Mouse (Mus musculus) limb, embryonic 12.5 days (tissue): Measurements from ENCODE around the gene Tbck. TPM values are rescaled to one million over a fixed set of nuclear protein-coding genes. Genes with fewer than 3 reads are reported as not detected.
A peak's percentile ranks its signal among the peaks of the same experiment; 100 is the strongest.

Source experiments
- ATAC-seq: fragments of 200-750 bp; cut with Nextera tagmentation; 2 replicates; pipeline ENCODE4 v1.8.0; 2017; ENCODE audit warnings: low read depth, moderate TSS enrichment; ENCODE audit not compliant: insufficient number of reproducible peaks, insufficient read depth, low FRiP score, low TSS enrichment
- H3K27ac ChIP-seq: fragments of 300-500 bp; sonication (generic); 2 replicates; pipeline ENCODE4 v1.5.1; 2016; ENCODE audit warnings: mild to moderate bottlenecking, moderate library complexity
- H3K27me3 ChIP-seq: fragments of 300-500 bp; sonication (generic); 2 replicates; pipeline ENCODE4 v1.6.1; 2016; ENCODE audit warnings: mild to moderate bottlenecking, moderate library complexity
- H3K36me3 ChIP-seq: fragments of 300-500 bp; sonication (generic); 2 replicates; pipeline ENCODE4 v1.6.1; 2016; ENCODE audit warnings: mild to moderate bottlenecking, moderate library complexity
- H3K4me1 ChIP-seq: fragments of 300-500 bp; sonication (generic); replicated peaks from 2 replicates; pipeline ENCODE4 v1.6.1; 2016
- H3K4me2 ChIP-seq: fragments of 300-500 bp; sonication (generic); 2 replicates; pipeline ENCODE4 v1.6.1; 2016; ENCODE audit warnings: mild to moderate bottlenecking, moderate library complexity
- H3K4me3 ChIP-seq: fragments of 300-500 bp; sonication (generic); replicated peaks from 2 replicates; pipeline ENCODE4 v1.5.1; 2016; ENCODE audit warnings: mild to moderate bottlenecking
- H3K9ac ChIP-seq: fragments of 300-500 bp; sonication (generic); replicated peaks from 2 replicates; pipeline ENCODE4 v1.6.1; 2016; ENCODE audit warnings: mild to moderate bottlenecking, moderate library complexity
- H3K9me3 ChIP-seq: fragments of 300-500 bp; sonication (generic); 2 replicates; pipeline ENCODE4 v1.6.1; 2016; ENCODE audit warnings: mild to moderate bottlenecking, moderate library complexity
- WGBS: fragments of 180-500 bp; shearing (Covaris S2); methylation state at CpG from one replicate; pipeline ENCODE4 v1.1.7; 2016; 5-methylcytosine and 5-hydroxymethylcytosine counted together
- polyA plus RNA-seq: library from polyadenylated mRNA; unstranded; fragments of >200 nt; fragmentation: Nextera tagmentation; extraction: Ambion mirVana; gene quantifications from 2 replicates; pipeline ENCODE4 v1.2.1, GENCODE M21; 2016

The Tbck gene
- polyA plus RNA-seq = 28.7 and 30.5 TPM in 2 replicates

GRCm38 (mm10) chr3:132683447-132684230 lies at the start of gene Tbck:
Tbck (plus strand) TSS chr3:132684144.
- Histone ChIP-seq H3K9me3 (no peaks in the 10 kb centered on the region), H3K4me2 (peak within 1 kb of the TSS; percentile 82), H3K9ac (peak within 1 kb of the TSS; percentile 75), H3K4me1 (peaks cover 14% of the 10 kb centered on the region), H3K27ac (peak within 1 kb of the TSS; percentile 87), H3K27me3 (no peaks in the 10 kb centered on the region), H3K36me3 (peaks cover 6% of the 10 kb centered on the region; the same call in 1 of the 2 replicates), H3K4me3 (peak within 1 kb of the TSS; percentile 78)
- peak; percentile 96 for ATAC-seq
- WGBS = under 1% methylated on average over 42 of the region's 42 CpGs

- Histone ChIP-seq H3K4me1 (no peaks in the 10 kb centered on the region), H3K4me2 (no peak overlapping the region), H3K27me3 (no peaks in the 10 kb centered on the region), H3K36me3 (no peaks in the 10 kb centered on the region), H3K9ac (no peak overlapping the region), H3K9me3 (no peaks in the 10 kb centered on the region), H3K27ac (no peak overlapping the region), H3K4me3 (no peak overlapping the region)
- ATAC-seq = no peak
- WGBS = 86% methylated on average over 3 of the region's 3 CpGs
These were observed 46.9 kb upstream of the Tbck start for GRCm38 (mm10) chr3:132637080-132637479.

- no peak for ATAC-seq
- no peak overlapping the region for H3K9ac ChIP-seq
- H3K4me1 ChIP-seq = no peaks in the 10 kb centered on the region
- H3K36me3 ChIP-seq = no peaks in the 10 kb centered on the region
- no peaks in the 10 kb centered on the region for H3K27me3 ChIP-seq
- no peak overlapping the region for H3K4me2 ChIP-seq
- H3K27ac ChIP-seq = no peak overlapping the region
- H3K9me3 ChIP-seq = no peaks in the 10 kb centered on the region
- H3K4me3 ChIP-seq = no peak overlapping the region
- WGBS = 90% methylated on average over 4 of the region's 4 CpGs
These were observed 39.9 kb upstream of the Tbck start for GRCm38 (mm10) chr3:132644071-132644470.

- WGBS = 57% methylated on average over 1 of the region's 1 CpGs
- H3K27ac ChIP-seq = no peak overlapping the region
- H3K9ac ChIP-seq = no peak overlapping the region
- no peak overlapping the region for H3K4me2 ChIP-seq
- H3K9me3 ChIP-seq = no peaks in the 10 kb centered on the region
- H3K36me3 ChIP-seq = no peaks in the 10 kb centered on the region
- ATAC-seq = no peak
- H3K4me1 ChIP-seq = no peaks in the 10 kb centered on the region
- no peaks in the 10 kb centered on the region for H3K27me3 ChIP-seq
- H3K4me3 ChIP-seq = no peak overlapping the region
These were observed 37.1 kb upstream of the Tbck start for GRCm38 (mm10) chr3:132646814-132647213.

GRCm38 (mm10) chr3:132649368-132649767 lies 34.6 kb upstream of the Tbck start:
- Histone ChIP-seq H3K4me1 (no peaks in the 10 kb centered on the region), H3K9me3 (no peaks in the 10 kb centered on the region), H3K4me3 (no peak overlapping the region), H3K27me3 (no peaks in the 10 kb centered on the region), H3K27ac (no peak overlapping the region), H3K4me2 (no peak overlapping the region), H3K36me3 (no peaks in the 10 kb centered on the region), H3K9ac (no peak overlapping the region)
- ATAC-seq = no peak
- 93% methylated on average over 7 of the region's 7 CpGs for WGBS

GRCm38 (mm10) chr3:132650191-132650590 lies 33.8 kb upstream of the Tbck start:
- H3K9ac ChIP-seq = no peak overlapping the region
- H3K4me1 ChIP-seq = no peaks in the 10 kb centered on the region
- 85% methylated on average over 5 of the region's 5 CpGs for WGBS
- H3K4me2 ChIP-seq = no peak overlapping the region
- ATAC-seq = no peak
- no peaks in the 10 kb centered on the region for H3K27me3 ChIP-seq
- no peak overlapping the region for H3K4me3 ChIP-seq
- no peaks in the 10 kb centered on the region for H3K9me3 ChIP-seq
- no peak overlapping the region for H3K27ac ChIP-seq
- no peaks in the 10 kb centered on the region for H3K36me3 ChIP-seq

GRCm38 (mm10) chr3:132651776-132652175 lies 32.2 kb upstream of the Tbck start:
- no peak overlapping the region for H3K4me2 ChIP-seq
- H3K9ac ChIP-seq = no peak overlapping the region
- H3K27me3 ChIP-seq = no peaks in the 10 kb centered on the region
- H3K27ac ChIP-seq = no peak overlapping the region
- H3K9me3 ChIP-seq = no peaks in the 10 kb centered on the region
- WGBS = 89% methylated on average over 3 of the region's 3 CpGs
- no peak overlapping the region for H3K4me3 ChIP-seq
- no peaks in the 10 kb centered on the region for H3K4me1 ChIP-seq
- H3K36me3 ChIP-seq = peaks cover 5% of the 10 kb centered on the region; the same call in 1 of the 2 replicates
- ATAC-seq = no peak

GRCm38 (mm10) chr3:132653959-132654358 lies 30.0 kb upstream of the Tbck start:
- Histone ChIP-seq H3K27ac (no peak overlapping the region), H3K36me3 (peaks cover 11% of the 10 kb centered on the region), H3K9ac (no peak overlapping the region), H3K9me3 (no peaks in the 10 kb centered on the region), H3K4me3 (no peak overlapping the region), H3K27me3 (no peaks in the 10 kb centered on the region), H3K4me1 (no peaks in the 10 kb centered on the region), H3K4me2 (no peak overlapping the region)
- ATAC-seq = no peak
- 92% methylated on average over 7 of the region's 7 CpGs for WGBS

GRCm38 (mm10) chr3:132655955-132656354 lies 28.0 kb upstream of the Tbck start:
- Histone ChIP-seq H3K9me3 (no peaks in the 10 kb centered on the region), H3K27ac (no peak overlapping the region), H3K4me1 (no peaks in the 10 kb centered on the region), H3K4me2 (no peak overlapping the region), H3K4me3 (no peak overlapping the region), H3K9ac (no peak overlapping the region), H3K27me3 (no peaks in the 10 kb centered on the region), H3K36me3 (peaks cover 31% of the 10 kb centered on the region)
- 92% methylated on average over 2 of the region's 2 CpGs for WGBS
- ATAC-seq = no peak

- peaks cover 30% of the 10 kb centered on the region for H3K36me3 ChIP-seq
- peaks cover 2% of the 10 kb centered on the region for H3K4me1 ChIP-seq
- H3K27me3 ChIP-seq = no peaks in the 10 kb centered on the region
- H3K9ac ChIP-seq = no peak overlapping the region
- no peak overlapping the region for H3K4me3 ChIP-seq
- 94% methylated on average over 2 of the region's 2 CpGs for WGBS
- no peak overlapping the region for H3K27ac ChIP-seq
- no peak for ATAC-seq
- H3K9me3 ChIP-seq = no peaks in the 10 kb centered on the region
- no peak overlapping the region for H3K4me2 ChIP-seq
These were observed 6.5 kb upstream of the Tbck start for GRCm38 (mm10) chr3:132677494-132677893.

GRCm38 (mm10) chr3:132684231-132684928 lies 436 bp downstream of the Tbck start, which contains the start of gene Aimp1:
Aimp1 (minus strand) TSS chr3:132684370.
- ATAC-seq = no peak

More at GRCm38 (mm10) chr3:132684231-132684928, 436 bp downstream of the Tbck start, which contains the start of gene Aimp1:
- 1% methylated on average over 27 of the region's 27 CpGs for WGBS
- H3K9me3 ChIP-seq = no peaks in the 10 kb centered on the region
- H3K27me3 ChIP-seq = no peaks in the 10 kb centered on the region
- peak within 1 kb of the TSS; percentile 78 for H3K4me3 ChIP-seq
- peak within 1 kb of the TSS; percentile 82 for H3K4me2 ChIP-seq
- peak within 1 kb of the TSS; percentile 75 for H3K9ac ChIP-seq
- peaks cover 14% of the 10 kb centered on the region for H3K4me1 ChIP-seq
- peaks cover 9% of the 10 kb centered on the region; the same call in 1 of the 2 replicates for H3K36me3 ChIP-seq
- peak within 1 kb of the TSS; percentile 87 for H3K27ac ChIP-seq
